In genomic region chr4:141821178-141821577, GRCm38 (mm10) we compare ENCODE assay signal across 27 mouse cellular contexts. TPM values are rescaled to one million over a fixed set of nuclear protein-coding genes. Genes with fewer than 3 reads are reported as not detected.
A peak's percentile ranks its signal among the peaks of the same experiment; 100 is the strongest.
DNase-seq lines count a peak whose midpoint lies in the region; TF ChIP-seq lines count a peak whose summit lies in the region.
"Had no signal": no experiment of that assay in that cellular context is flagged by ENCODE, and none has a peak within 500 bp of the region (broad histone marks: within the 10 kb centered on the region; RNA-seq: fewer than 3 reads in every experiment).

No protein-coding gene starts in this region.

- TF ChIP-seq EP300 in heart, adult 2 months (IDR thresholded peaks at IDR 0.05; ENCODE audit: insufficient read depth, low read depth, low read length) = no peak

- no peak for TF ChIP-seq CTCF in heart, adult 2 months (IDR thresholded peaks at IDR 0.05)

- WGBS in heart, embryonic 10.5 days = 58% methylated on average over 3 of the region's 3 CpGs
- 36% methylated on average over 3 of the region's 3 CpGs for WGBS in heart, adult 2 months

- peaks cover 15% of the 10 kb centered on the region for H3K4me1 ChIP-seq in heart, embryonic 10.5 days
- no peaks in the 10 kb centered on the region for H3K4me1 ChIP-seq in heart, adult 2 months (ENCODE audit: control insufficient read depth, insufficient read depth, low read length)
- H3K4me1 ChIP-seq: embryonic facial prominence, embryonic 15.5 days; forebrain, embryonic 15.5 days; hindbrain, embryonic 15.5 days had no signal

- H3K4me3 ChIP-seq in heart, embryonic 10.5 days = no peak overlapping the region
- no peak overlapping the region for H3K4me3 ChIP-seq in heart, adult 2 months
- H3K4me3 ChIP-seq: embryonic facial prominence, embryonic 15.5 days; erythroblast, embryonic 14.5 days; forebrain, embryonic 10.5 days; forebrain, embryonic 15.5 days; heart, embryonic 13.5 days; hindbrain, embryonic 15.5 days had no signal

- H3K27me3 ChIP-seq in heart, embryonic 10.5 days (ENCODE audit: insufficient read depth, poor library complexity, severe bottlenecking) = no peaks in the 10 kb centered on the region
- no peaks in the 10 kb centered on the region for H3K27me3 ChIP-seq in heart, adult 2 months (ENCODE audit: control insufficient read depth, insufficient read depth, low read length)
- H3K27me3 ChIP-seq: CH12.LX; embryonic facial prominence, embryonic 15.5 days; forebrain, embryonic 15.5 days; heart, embryonic 13.5 days; hindbrain, embryonic 15.5 days had no signal

- H3K27ac ChIP-seq in heart, embryonic 10.5 days = 0 out of 2 replicates have a peak overlapping the region, but pooled peaks have one; percentile 11
- H3K27ac ChIP-seq in heart, adult 2 months = no peak overlapping the region
- H3K27ac ChIP-seq: embryonic facial prominence, embryonic 15.5 days; forebrain, embryonic 10.5 days; forebrain, embryonic 15.5 days; heart, embryonic 13.5 days; hindbrain, embryonic 15.5 days had no signal

- H3K9ac ChIP-seq in heart, adult 2 months (ENCODE audit: low read depth, low read length) = no peak overlapping the region
- H3K9ac ChIP-seq: embryonic facial prominence, embryonic 15.5 days; forebrain, embryonic 15.5 days; heart, embryonic 13.5 days; hindbrain, embryonic 15.5 days had no signal

- no peak for DNase-seq in heart, embryonic 10.5 days (ENCODE audit: low spot score)
- DNase-seq in heart, adult 2 months = no peak
- DNase-seq in ovary, adult 18-20 months (ENCODE audit: low spot score) = peak; percentile 47
- no peak for DNase-seq in ovary, postnatal 14 days (ENCODE audit: low spot score)
- peak; percentile 6 for DNase-seq in urinary bladder, postnatal 10 days (ENCODE audit: low spot score)
- no peak for DNase-seq in urinary bladder, adult 2 months (ENCODE audit: low spot score)
- DNase-seq: adrenal gland, adult 2 months; cerebellum, adult 11 months; cerebellum, adult 8-10 months; cerebellum, postnatal 14 days; embryo, embryonic 11 days; gastrocnemius, postnatal 36 days; heart, adult 18-20 months had no signal

- no peak for TF ChIP-seq POLR2A in heart, adult 2 months (IDR thresholded peaks at IDR 0.05; ENCODE audit: insufficient read depth, low read depth, low read length)

- intact Hi-C loops in heart, adult 2 months (cut with DNase I) = no loop called here

- peaks cover 1% of the 10 kb centered on the region; the same call in 1 of the 2 replicates for H3K36me3 ChIP-seq in heart, embryonic 10.5 days
- H3K36me3 ChIP-seq in heart, adult 2 months (ENCODE audit: control insufficient read depth, insufficient read depth, low read length) = no peaks in the 10 kb centered on the region
- H3K36me3 ChIP-seq: embryonic facial prominence, embryonic 15.5 days; forebrain, embryonic 15.5 days; heart, embryonic 13.5 days; hindbrain, embryonic 15.5 days had no signal

- no peaks in the 10 kb centered on the region for H3K9me3 ChIP-seq in heart, embryonic 10.5 days
- H3K9me3 ChIP-seq: embryonic facial prominence, embryonic 15.5 days; forebrain, embryonic 10.5 days; forebrain, embryonic 15.5 days; heart, embryonic 13.5 days; hindbrain, embryonic 15.5 days had no signal

- no peaks in the 10 kb centered on the region for H3K79me2 ChIP-seq in heart, adult 2 months (replicated peaks; ENCODE audit: control insufficient read depth, insufficient read depth, low read length)

RNA-seq across cellular contexts. Expression of gene Cela2a, which starts 4.8 kb away (rescaled TPM):
- not detected in 2 replicates for polyA plus RNA-seq in heart, embryonic 10.5 days (2016; fragmentation: Nextera tagmentation; extraction: Ambion mirVana)
- not detected for total RNA-seq in heart, adult 2 months (2021)
- polyA plus RNA-seq in heart, adult 2 months (2012; rRNA removed) = 0.26 and 0.62 TPM in 2 replicates
- polyA plus RNA-seq in urinary bladder, adult 2 months (2012; rRNA removed) = 0.29 and 1.3 TPM in 2 replicates
- total RNA-seq: adrenal gland, adult 2 months; common myeloid progenitor, adult 5-6 weeks; gastrocnemius, adult 8-10 months; gastrocnemius, postnatal 36 days; heart, adult 18-20 months; heart, postnatal 25 days had no signal
- polyA plus RNA-seq: embryonic facial prominence, embryonic 11.5 days; embryonic facial prominence, embryonic 15.5 days; erythroblast, embryonic 14.5 days; forebrain, embryonic 10.5 days; forebrain, embryonic 15.5 days; heart, embryonic 13.5 days; hindbrain, embryonic 11.5 days had no signal

RNA-seq across cellular contexts. Expression of gene Ctrc, which starts 25.0 kb away (rescaled TPM):
- not detected in 2 replicates for polyA plus RNA-seq in heart, embryonic 10.5 days (2016; fragmentation: Nextera tagmentation; extraction: Ambion mirVana)
- not detected for total RNA-seq in heart, adult 2 months (2021)
- polyA plus RNA-seq in heart, adult 2 months (2012; rRNA removed) = not detected in 2 replicates
- not detected in 2 replicates for polyA plus RNA-seq in urinary bladder, adult 2 months (2012; rRNA removed)
- total RNA-seq: adrenal gland, adult 2 months; CH12.LX; common myeloid progenitor, adult 5-6 weeks; ES-E14; gastrocnemius, adult 8-10 months; gastrocnemius, postnatal 36 days; heart, adult 18-20 months; heart, postnatal 25 days had no signal
- polyA plus RNA-seq: adrenal gland, adult 2 months; brain, embryonic 14.5 days; embryonic facial prominence, embryonic 11.5 days; embryonic facial prominence, embryonic 15.5 days; erythroblast, embryonic 14.5 days; forebrain, embryonic 10.5 days; forebrain, embryonic 15.5 days; heart, embryonic 13.5 days; hindbrain, embryonic 11.5 days; hindbrain, embryonic 15.5 days had no signal

RNA-seq across cellular contexts. Expression of gene Casp9, which starts 27.8 kb away (rescaled TPM):
- 21.4 and 22.5 TPM in 2 replicates for polyA plus RNA-seq in heart, embryonic 10.5 days (2016; fragmentation: Nextera tagmentation; extraction: Ambion mirVana)
- total RNA-seq in heart, adult 2 months (2021) = 1 to 10 TPM; 7.5 to 8.1 TPM
- 10.0 and 15.5 TPM in 2 replicates for polyA plus RNA-seq in heart, adult 2 months (2012; rRNA removed)
- polyA plus RNA-seq in urinary bladder, adult 2 months (2012; rRNA removed) = 15.7 and 16.9 TPM in 2 replicates

RNA-seq across cellular contexts. Expression of gene Dnajc16, which starts 30.4 kb away (rescaled TPM):
- 5.0 and 5.4 TPM in 2 replicates for polyA plus RNA-seq in heart, embryonic 10.5 days (2016; fragmentation: Nextera tagmentation; extraction: Ambion mirVana)
- total RNA-seq in heart, adult 2 months (2021) = 10 to 100 TPM; 20.4 to 24.9 TPM
- polyA plus RNA-seq in heart, adult 2 months (2012; rRNA removed) = 12.5 and 20.9 TPM in 2 replicates
- polyA plus RNA-seq in urinary bladder, adult 2 months (2012; rRNA removed) = 12.8 and 13.0 TPM in 2 replicates

RNA-seq across cellular contexts. Expression of gene Efhd2, which starts 53.5 kb away (rescaled TPM):
- 139 and 151 TPM in 2 replicates for polyA plus RNA-seq in heart, embryonic 10.5 days (2016; fragmentation: Nextera tagmentation; extraction: Ambion mirVana)
- 10 to 100 TPM; 19.4 to 21.2 TPM for total RNA-seq in heart, adult 2 months (2021)
- 28.4 and 33.0 TPM in 2 replicates for polyA plus RNA-seq in heart, adult 2 months (2012; rRNA removed)
- 79.2 and 95.6 TPM in 2 replicates for polyA plus RNA-seq in urinary bladder, adult 2 months (2012; rRNA removed)

Comparison
In these comparisons a context has a peak if more than half of its experiments do, and no peak if none do; other contexts are left out.
1. DNase-seq: peak in ovary, adult 18-20 months (single experiment) and urinary bladder, postnatal 10 days (single experiment); none in heart, embryonic 10.5 days (single experiment), heart, adult 2 months (0 of 2), ovary, postnatal 14 days (single experiment) and urinary bladder, adult 2 months (single experiment).